Mouse (Mus musculus) stomach, embryonic 14.5 days (tissue): ENCODE measurements around the gene Rexo1. TPM values are rescaled to one million over a fixed set of nuclear protein-coding genes. Genes with fewer than 3 reads are reported as not detected.
A peak's percentile ranks its signal among the peaks of the same experiment; 100 is the strongest.

Experiments
- ATAC-seq: fragments of 200-750 bp; cut with Nextera tagmentation; 2 replicates; pipeline ENCODE4 v1.8.0; 2017; ENCODE audit warnings: low read depth, moderate TSS enrichment; ENCODE audit not compliant: insufficient number of reproducible peaks, insufficient read depth, low FRiP score
- H3K27ac ChIP-seq: fragments of 300-500 bp; sonication (generic); 2 replicates; pipeline ENCODE4 v1.5.1; 2014; ENCODE audit warnings: mild to moderate bottlenecking, low read length, moderate library complexity, mixed read lengths
- H3K27me3 ChIP-seq: fragments of 300-500 bp; sonication (generic); 2 replicates; pipeline ENCODE4 v1.6.1; 2014; ENCODE audit warnings: low read length, control low read depth, mixed read lengths; ENCODE audit not compliant: control insufficient read depth, insufficient read depth
- H3K36me3 ChIP-seq: fragments of 300-500 bp; sonication (generic); 2 replicates; pipeline ENCODE4 v1.6.1; 2014; ENCODE audit warnings: mild to moderate bottlenecking, control low read depth, low read length, moderate library complexity, mixed read lengths; ENCODE audit not compliant: control insufficient read depth, insufficient read depth
- H3K4me1 ChIP-seq: fragments of 300-500 bp; sonication (generic); 2 replicates; pipeline ENCODE4 v1.6.1; 2014; ENCODE audit warnings: low read length, control low read depth, mixed read lengths; ENCODE audit not compliant: control insufficient read depth, insufficient read depth
- H3K4me2 ChIP-seq: fragments of 300-500 bp; sonication (generic); replicated peaks from 2 replicates; pipeline ENCODE4 v1.6.1; 2014; ENCODE audit warnings: low read depth, low read length, control low read depth
- H3K4me3 ChIP-seq: fragments of 300-500 bp; sonication (generic); 2 replicates; pipeline ENCODE4 v1.5.1; 2014; ENCODE audit warnings: low read depth, low read length, control low read depth
- H3K9ac ChIP-seq: fragments of 300-500 bp; sonication (generic); replicated peaks from 2 replicates; pipeline ENCODE4 v1.6.1; 2014; ENCODE audit warnings: low read depth, mild to moderate bottlenecking, control low read depth, low read length, moderate library complexity, mixed read lengths
- H3K9me3 ChIP-seq: fragments of 300-500 bp; sonication (generic); 2 replicates; pipeline ENCODE4 v1.6.1; 2016; ENCODE audit warnings: low read depth, low read length, control low read depth; ENCODE audit not compliant: control insufficient read depth
- WGBS: fragments of 180-500 bp; shearing (Covaris S2); extraction: QIAGEN DNeasy Blood & Tissue Kit; methylation state at CpG from one replicate; pipeline ENCODE4 v1.1.7; 2014; 5-methylcytosine and 5-hydroxymethylcytosine counted together
- polyA plus RNA-seq: library from polyadenylated mRNA; unstranded; fragments of >200 nt; fragmentation: Nextera tagmentation; extraction: Ambion mirVana; gene quantifications from 2 replicates; pipeline ENCODE4 v1.2.1, GENCODE M21; 2014

The Rexo1 gene
- polyA plus RNA-seq, 1 experiment from 2014 or later, result 22.9 TPM

- WGBS, result 71% methylated on average over 4 of the region's 4 CpGs
- Histone ChIP-seq H3K27ac (peak overlapping the region; percentile 67; the same call in 1 of the 2 replicates), H3K36me3 (peaks cover 19% of the 10 kb centered on the region), H3K4me2 (0 out of 2 replicates have a peak overlapping the region, but pooled peaks have one; percentile 10), H3K4me3 (0 out of 2 replicates have a peak overlapping the region, but pooled peaks have one; percentile 5), H3K9me3 (no peaks in the 10 kb centered on the region), H3K27me3 (no peaks in the 10 kb centered on the region), H3K4me1 (peaks cover 10% of the 10 kb centered on the region), H3K9ac (no peak overlapping the region)
- ATAC-seq, result no peak
Observed at GRCm38 (mm10) chr10:80587305-80587657, 25.9 kb upstream of the Rexo1 start.

- Histone ChIP-seq H3K27ac (peak overlapping the region; percentile 67; the same call in 1 of the 2 replicates), H3K9me3 (no peaks in the 10 kb centered on the region), H3K4me2 (peak overlapping the region; percentile 10; the same call in 1 of the 2 replicates), H3K27me3 (no peaks in the 10 kb centered on the region), H3K36me3 (peaks cover 19% of the 10 kb centered on the region), H3K9ac (no peak overlapping the region), H3K4me1 (peaks cover 10% of the 10 kb centered on the region), H3K4me3 (0 out of 2 replicates have a peak overlapping the region, but pooled peaks have one; percentile 5)
- ATAC-seq, result no peak
- 94% methylated on average over 51 of the region's 51 CpGs for WGBS
Observed at GRCm38 (mm10) chr10:80586407-80587304, 25.3 kb upstream of the Rexo1 start.

GRCm38 (mm10) chr10:80585581-80585980 is 24.2 kb upstream of the Rexo1 start:
- Histone ChIP-seq H3K9me3 (no peaks in the 10 kb centered on the region), H3K27ac (no peak overlapping the region), H3K36me3 (peaks cover 19% of the 10 kb centered on the region), H3K4me3 (no peak overlapping the region), H3K9ac (no peak overlapping the region), H3K4me2 (0 out of 2 replicates have a peak overlapping the region, but pooled peaks have one; percentile 10), H3K27me3 (no peaks in the 10 kb centered on the region), H3K4me1 (peaks cover 10% of the 10 kb centered on the region)
- no peak for ATAC-seq
- WGBS, result 89% methylated on average over 8 of the region's 8 CpGs

GRCm38 (mm10) chr10:80584642-80585552 is 23.5 kb upstream of the Rexo1 start:
- peaks cover 19% of the 10 kb centered on the region for H3K36me3 ChIP-seq
- no peak overlapping the region for H3K4me2 ChIP-seq
- 80% methylated on average over 12 of the region's 12 CpGs for WGBS
- no peaks in the 10 kb centered on the region for H3K9me3 ChIP-seq
- no peak for ATAC-seq
- no peak overlapping the region for H3K27ac ChIP-seq
- H3K4me1 ChIP-seq, result peaks cover 10% of the 10 kb centered on the region
- H3K27me3 ChIP-seq, result no peaks in the 10 kb centered on the region
- no peak overlapping the region for H3K9ac ChIP-seq
- H3K4me3 ChIP-seq, result no peak overlapping the region

GRCm38 (mm10) chr10:80584045-80584488 is 22.7 kb upstream of the Rexo1 start:
- Histone ChIP-seq H3K27ac (no peak overlapping the region), H3K9ac (no peak overlapping the region), H3K27me3 (no peaks in the 10 kb centered on the region), H3K9me3 (no peaks in the 10 kb centered on the region), H3K4me3 (no peak overlapping the region), H3K4me2 (no peak overlapping the region), H3K4me1 (peaks cover 6% of the 10 kb centered on the region), H3K36me3 (peaks cover 19% of the 10 kb centered on the region)
- 61% methylated on average over 12 of the region's 12 CpGs for WGBS
- peak; percentile 21; the same call in 1 of the 2 replicates for ATAC-seq

GRCm38 (mm10) chr10:80583047-80583446 is 21.7 kb upstream of the Rexo1 start:
- Histone ChIP-seq H3K4me2 (no peak overlapping the region), H3K27ac (no peak overlapping the region), H3K9me3 (no peaks in the 10 kb centered on the region), H3K27me3 (no peaks in the 10 kb centered on the region), H3K4me1 (peaks cover 4% of the 10 kb centered on the region; the same call in 1 of the 2 replicates), H3K36me3 (peaks cover 19% of the 10 kb centered on the region), H3K4me3 (no peak overlapping the region), H3K9ac (no peak overlapping the region)
- 84% methylated on average over 5 of the region's 5 CpGs for WGBS
- ATAC-seq, result no peak

- Histone ChIP-seq H3K4me2 (peak overlapping the region; percentile 65), H3K36me3 (peaks cover 6% of the 10 kb centered on the region), H3K4me1 (peaks cover 22% of the 10 kb centered on the region; the same call in 1 of the 2 replicates), H3K4me3 (peak overlapping the region; percentile 82; the same call in 1 of the 2 replicates), H3K9ac (no peak overlapping the region), H3K27me3 (no peaks in the 10 kb centered on the region), H3K9me3 (no peaks in the 10 kb centered on the region), H3K27ac (peak overlapping the region; percentile 90; the same call in 1 of the 2 replicates)
- 9% methylated on average over 8 of the region's 8 CpGs for WGBS
- no peak for ATAC-seq
Observed at GRCm38 (mm10) chr10:80578911-80579310, 17.6 kb upstream of the Rexo1 start.
